Mouse (Mus musculus) erythroblast, embryonic 14.5 days (primary cell): Measurements from ENCODE around the gene Gm37240.

Experiments used
- GATA1 ChIP-seq: IDR thresholded peaks from 2 replicates; pipeline ENCODE4 v1.6.1; 2012; ENCODE audit warnings: low read length, inconsistent platforms, mixed read lengths
- TAL1 ChIP-seq: IDR thresholded peaks from 3 replicates; pipeline ENCODE4 v1.6.1; 2012; ENCODE audit warnings: low read length, inconsistent platforms, mixed read lengths

- TF ChIP-seq TAL1 (no peak), GATA1 (no peak)
Measured at GRCm38 (mm10) chr3:85264546-85264945, 622.8 kb downstream of the Gm37240 start.
